Mouse (Mus musculus): ENCODE data around the gene Scamp2. TPM values are rescaled to one million over a fixed set of nuclear protein-coding genes. Genes with fewer than 3 reads are reported as not detected.

Gene Scamp2
- polyA plus RNA-seq, 1 experiment from 2014 or later, result 53.3 TPM

DNA sequence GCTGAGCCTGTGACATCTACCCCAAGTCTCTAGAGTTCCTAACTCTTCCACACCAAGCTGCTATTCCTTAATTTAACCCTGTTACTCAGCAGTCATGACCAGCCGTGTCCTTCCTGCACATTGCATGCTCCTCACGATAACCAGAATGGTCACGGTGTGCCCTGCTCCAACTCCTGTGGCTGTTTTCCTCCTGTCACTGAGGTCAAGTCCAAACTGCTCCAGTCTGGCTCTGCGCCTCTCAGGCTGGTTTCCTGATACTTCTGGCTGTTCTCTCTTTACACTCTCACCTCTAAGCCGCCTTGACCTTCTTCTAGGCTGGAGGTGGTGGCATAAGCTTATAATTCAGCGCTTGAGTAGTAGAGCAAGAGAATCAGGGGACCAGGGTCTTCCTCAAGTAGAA is 7.8 kb downstream of the Scamp2 start:
- H3K4me3 ChIP-seq (ENCODE audit: low read depth, low read length), result no peak overlapping the region
- no peaks in the 10 kb centered on the region for H3K9me3 ChIP-seq (replicated peaks; ENCODE audit: control insufficient read depth, low read length)
- H3K9ac ChIP-seq (ENCODE audit: low read depth, low read length), result no peak overlapping the region
- no peaks in the 10 kb centered on the region for H3K27me3 ChIP-seq (ENCODE audit: control insufficient read depth, insufficient read depth, low read length)
- ATAC-seq (replicated peaks; ENCODE audit: insufficient number of reproducible peaks, low FRiP score, low TSS enrichment), result no peak
- H3K36me3 ChIP-seq (ENCODE audit: control insufficient read depth, insufficient read depth, low read length), result no peaks in the 10 kb centered on the region; the same call in 1 of the 2 replicates
- H3K4me1 ChIP-seq (ENCODE audit: control insufficient read depth, insufficient read depth, low read length), result peaks cover 3% of the 10 kb centered on the region
- WGBS (ENCODE audit: insufficient replicate concordance), result 79% methylated on average over 6 of the region's 6 CpGs
- H3K4me2 ChIP-seq, result no peak overlapping the region
- peak overlapping the region; percentile 31; the same call in 1 of the 2 replicates for H3K27ac ChIP-seq (ENCODE audit: low read depth, low read length)

DNA sequence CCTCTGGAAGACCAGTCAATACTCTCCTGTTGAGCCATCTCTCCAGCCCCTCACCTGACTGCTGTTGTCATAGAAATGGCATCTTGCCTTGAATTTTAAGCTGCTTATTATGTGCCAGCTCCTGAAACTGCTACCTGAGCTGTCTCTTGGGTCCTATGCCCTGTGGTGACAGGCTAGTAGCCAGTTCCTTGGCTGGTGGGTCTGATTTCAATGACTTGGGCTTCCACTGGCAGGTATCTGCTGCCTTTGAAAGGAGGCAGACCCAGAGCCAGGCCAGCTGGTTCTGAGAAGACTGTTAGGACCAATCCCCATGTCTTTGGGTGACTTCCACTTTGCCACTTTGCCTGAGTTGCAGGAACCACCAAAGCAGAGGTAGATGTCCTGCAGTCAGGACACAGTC is 13.7 kb downstream of the Scamp2 start:
- Histone ChIP-seq H3K4me3 (ENCODE audit: low read depth, low read length) (no peak overlapping the region), H3K4me1 (ENCODE audit: control insufficient read depth, insufficient read depth, low read length) (peaks cover 3% of the 10 kb centered on the region; the same call in 1 of the 2 replicates), H3K27ac (ENCODE audit: low read depth, low read length) (no peak overlapping the region), H3K4me2 (no peak overlapping the region), H3K9ac (ENCODE audit: low read depth, low read length) (no peak overlapping the region), H3K36me3 (ENCODE audit: control insufficient read depth, insufficient read depth, low read length) (peaks cover 9% of the 10 kb centered on the region), H3K27me3 (ENCODE audit: control insufficient read depth, insufficient read depth, low read length) (no peaks in the 10 kb centered on the region), H3K9me3 (replicated peaks; ENCODE audit: control insufficient read depth, low read length) (no peaks in the 10 kb centered on the region)
- no peak for ATAC-seq (replicated peaks; ENCODE audit: insufficient number of reproducible peaks, low FRiP score, low TSS enrichment)

DNA sequence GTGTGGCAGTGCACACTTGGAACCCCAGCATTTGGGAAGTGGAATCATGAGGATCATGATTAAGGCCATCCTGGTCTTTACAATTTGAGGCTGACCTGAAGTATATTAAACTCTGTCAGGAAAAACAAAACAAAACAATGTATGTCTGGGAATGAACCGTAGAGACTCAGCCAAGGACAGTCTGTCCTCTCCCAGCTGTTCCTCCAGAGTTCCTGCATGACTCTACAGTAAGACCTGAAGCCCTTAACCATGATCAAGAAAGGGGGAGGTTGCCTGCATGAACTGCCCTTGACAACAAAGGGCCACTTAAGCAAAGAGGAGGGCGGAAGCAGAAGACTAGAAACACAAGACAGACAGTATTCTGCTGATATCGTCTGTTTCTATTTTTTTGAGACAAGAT is 14.8 kb downstream of the Scamp2 start:
- H3K9me3 ChIP-seq (replicated peaks; ENCODE audit: control insufficient read depth, low read length), result no peaks in the 10 kb centered on the region
- no peak overlapping the region for H3K9ac ChIP-seq (ENCODE audit: low read depth, low read length)
- no peak overlapping the region for H3K4me3 ChIP-seq (ENCODE audit: low read depth, low read length)
- no peaks in the 10 kb centered on the region for H3K27me3 ChIP-seq (ENCODE audit: control insufficient read depth, insufficient read depth, low read length)
- 77% methylated on average over 3 of the region's 3 CpGs for WGBS (ENCODE audit: insufficient replicate concordance)
- no peak for ATAC-seq (replicated peaks; ENCODE audit: insufficient number of reproducible peaks, low FRiP score, low TSS enrichment)
- H3K4me2 ChIP-seq, result no peak overlapping the region
- H3K4me1 ChIP-seq (ENCODE audit: control insufficient read depth, insufficient read depth, low read length), result peaks cover 3% of the 10 kb centered on the region; the same call in 1 of the 2 replicates
- no peak overlapping the region for H3K27ac ChIP-seq (ENCODE audit: low read depth, low read length)
- H3K36me3 ChIP-seq (ENCODE audit: control insufficient read depth, insufficient read depth, low read length), result peaks cover 10% of the 10 kb centered on the region

DNA sequence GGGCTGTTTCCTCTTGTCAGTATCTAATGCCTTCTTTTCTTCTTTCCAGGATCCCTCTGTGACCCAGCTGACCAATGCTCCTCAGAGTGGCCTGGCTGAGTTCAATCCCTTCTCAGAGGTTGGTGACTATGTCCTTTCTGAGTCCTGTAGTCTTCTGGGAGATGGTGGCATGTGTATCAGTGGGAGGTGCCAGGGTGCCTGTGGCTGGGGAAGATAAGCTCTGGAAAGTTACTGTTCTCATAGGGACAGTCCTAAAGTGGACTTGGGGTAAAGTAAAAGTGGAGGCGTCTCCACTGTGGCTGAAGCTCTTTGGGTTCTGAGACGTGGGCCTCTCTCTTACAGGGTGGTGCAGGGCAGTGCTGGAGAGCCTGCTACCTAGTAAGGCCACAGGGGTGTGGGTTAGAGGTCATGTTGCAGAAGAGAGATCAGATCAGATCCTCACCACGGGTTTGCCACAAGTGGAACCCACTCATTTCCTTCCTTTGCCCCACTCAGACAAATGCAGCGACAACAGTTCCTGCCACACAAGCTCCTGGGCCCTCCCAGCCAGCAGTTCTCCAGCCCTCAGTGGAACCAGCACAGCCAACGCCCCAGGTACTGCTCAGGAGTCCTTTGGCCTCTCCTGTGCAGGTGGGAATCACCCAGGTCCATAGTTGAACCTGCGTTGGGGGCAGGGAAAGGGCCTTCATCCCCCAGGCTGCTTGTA is 16.6 kb downstream of the Scamp2 start:
- peaks cover 3% of the 10 kb centered on the region; the same call in 1 of the 2 replicates for H3K4me1 ChIP-seq (ENCODE audit: control insufficient read depth, insufficient read depth, low read length)
- ATAC-seq (replicated peaks; ENCODE audit: insufficient number of reproducible peaks, low FRiP score, low TSS enrichment), result no peak
- no peak overlapping the region for H3K4me2 ChIP-seq
- 0 out of 2 replicates have a peak overlapping the region, but pooled peaks have one; percentile 28 for H3K9ac ChIP-seq (ENCODE audit: low read depth, low read length)
- no peak overlapping the region for H3K4me3 ChIP-seq (ENCODE audit: low read depth, low read length)
- peaks cover 13% of the 10 kb centered on the region for H3K36me3 ChIP-seq (ENCODE audit: control insufficient read depth, insufficient read depth, low read length)
- no peaks in the 10 kb centered on the region for H3K27me3 ChIP-seq (ENCODE audit: control insufficient read depth, insufficient read depth, low read length)
- no peak overlapping the region for H3K27ac ChIP-seq (ENCODE audit: low read depth, low read length)
- no peaks in the 10 kb centered on the region for H3K9me3 ChIP-seq (replicated peaks; ENCODE audit: control insufficient read depth, low read length)
- WGBS (ENCODE audit: insufficient replicate concordance), result 75% methylated on average over 6 of the region's 6 CpGs

DNA sequence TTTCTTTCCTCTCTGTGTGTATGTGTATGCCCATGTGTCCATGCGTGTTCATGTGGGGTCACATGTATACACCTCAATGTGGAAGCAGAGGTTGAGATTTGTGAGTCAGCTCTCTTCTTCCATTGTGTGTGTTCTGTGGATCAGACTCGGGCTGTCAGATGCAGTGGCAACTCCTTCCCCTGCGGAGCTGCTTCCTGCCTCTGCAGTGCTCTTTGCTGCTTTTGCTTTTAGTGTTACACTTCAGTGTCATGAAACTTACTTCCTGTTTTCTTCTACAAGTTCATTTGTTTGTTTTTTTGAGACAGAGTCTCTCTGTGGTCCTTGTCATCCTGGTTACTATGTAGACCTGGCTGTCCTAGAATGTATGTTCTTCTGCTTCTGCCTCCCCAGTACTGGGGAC is 24.2 kb downstream of the Scamp2 start:
- no peak for ATAC-seq (replicated peaks; ENCODE audit: insufficient number of reproducible peaks, low FRiP score, low TSS enrichment)
- H3K4me1 ChIP-seq (ENCODE audit: control insufficient read depth, insufficient read depth, low read length), result peaks cover 8% of the 10 kb centered on the region; the same call in 1 of the 2 replicates
- H3K9me3 ChIP-seq (replicated peaks; ENCODE audit: control insufficient read depth, low read length), result no peaks in the 10 kb centered on the region
- no peak overlapping the region for H3K4me2 ChIP-seq
- WGBS (ENCODE audit: insufficient replicate concordance), result 84% methylated on average over 3 of the region's 3 CpGs
- peaks cover 14% of the 10 kb centered on the region for H3K36me3 ChIP-seq (ENCODE audit: control insufficient read depth, insufficient read depth, low read length)
- H3K4me3 ChIP-seq (ENCODE audit: low read depth, low read length), result no peak overlapping the region
- no peaks in the 10 kb centered on the region for H3K27me3 ChIP-seq (ENCODE audit: control insufficient read depth, insufficient read depth, low read length)
- H3K27ac ChIP-seq (ENCODE audit: low read depth, low read length), result no peak overlapping the region
- H3K9ac ChIP-seq (ENCODE audit: low read depth, low read length), result no peak overlapping the region

DNA sequence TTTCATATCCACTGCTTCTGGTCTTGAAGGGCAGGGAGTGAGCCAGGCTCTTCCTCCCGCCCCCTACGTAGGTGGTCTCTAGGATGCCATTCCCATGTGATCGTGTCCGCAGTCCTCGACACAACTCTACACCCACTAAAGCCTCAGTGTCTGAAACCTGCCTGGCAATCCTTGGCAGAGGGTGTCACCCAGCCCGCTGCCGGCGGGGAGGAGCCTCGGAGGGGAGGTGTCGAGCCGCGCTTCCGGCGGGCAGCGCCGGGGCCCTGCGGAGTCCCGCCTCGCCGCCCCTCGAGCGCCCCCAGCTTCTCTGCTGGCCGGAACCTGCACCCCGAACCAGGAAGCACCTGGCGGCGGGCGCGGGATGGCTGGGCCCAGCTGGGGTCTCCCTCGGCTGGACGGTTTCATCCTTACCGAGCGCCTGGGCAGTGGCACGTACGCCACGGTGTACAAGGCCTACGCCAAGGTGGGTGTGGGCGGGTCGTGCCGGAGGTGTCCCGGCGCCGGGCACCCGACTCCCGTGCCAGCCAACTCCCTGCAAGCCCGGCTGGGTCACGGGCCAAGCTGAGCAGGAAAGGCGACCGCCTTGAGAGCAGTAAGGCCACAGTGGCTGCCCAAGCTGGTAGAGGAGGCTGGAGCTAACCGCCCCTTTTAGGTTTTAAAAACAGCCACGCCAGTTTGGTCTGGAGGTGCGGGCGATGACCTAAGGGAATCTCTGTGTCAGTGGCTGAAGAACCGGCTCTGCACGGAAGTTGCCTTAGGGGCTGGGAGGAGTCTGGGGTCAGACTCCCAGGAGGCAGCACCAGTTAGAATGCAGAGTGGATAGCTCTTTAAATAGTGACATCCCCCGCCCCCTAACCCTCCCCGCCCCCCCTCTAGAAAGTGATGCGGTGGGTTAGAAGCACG is 28.7 kb downstream of the Scamp2 start, which contains the start of gene Ulk3:
Gene Ulk3 (plus strand): TSS at position 229 of the 903 bp plus-strand sequence.
- Histone ChIP-seq H3K27ac (ENCODE audit: low read depth, low read length) (peak within 1 kb of the TSS; percentile 70), H3K36me3 (ENCODE audit: control insufficient read depth, insufficient read depth, low read length) (peaks cover 2% of the 10 kb centered on the region), H3K9ac (ENCODE audit: low read depth, low read length) (peak within 1 kb of the TSS; percentile 80), H3K4me2 (peak within 1 kb of the TSS; percentile 74), H3K4me1 (ENCODE audit: control insufficient read depth, insufficient read depth, low read length) (peaks cover 21% of the 10 kb centered on the region; the same call in 1 of the 2 replicates), H3K9me3 (replicated peaks; ENCODE audit: control insufficient read depth, low read length) (no peaks in the 10 kb centered on the region), H3K27me3 (ENCODE audit: control insufficient read depth, insufficient read depth, low read length) (no peaks in the 10 kb centered on the region), H3K4me3 (ENCODE audit: low read depth, low read length) (peak within 1 kb of the TSS; percentile 63)
- WGBS (ENCODE audit: insufficient replicate concordance), result under 1% methylated on average over 57 of the region's 58 CpGs
- peak; percentile 80 for ATAC-seq (replicated peaks; ENCODE audit: insufficient number of reproducible peaks, low FRiP score, low TSS enrichment)

DNA sequence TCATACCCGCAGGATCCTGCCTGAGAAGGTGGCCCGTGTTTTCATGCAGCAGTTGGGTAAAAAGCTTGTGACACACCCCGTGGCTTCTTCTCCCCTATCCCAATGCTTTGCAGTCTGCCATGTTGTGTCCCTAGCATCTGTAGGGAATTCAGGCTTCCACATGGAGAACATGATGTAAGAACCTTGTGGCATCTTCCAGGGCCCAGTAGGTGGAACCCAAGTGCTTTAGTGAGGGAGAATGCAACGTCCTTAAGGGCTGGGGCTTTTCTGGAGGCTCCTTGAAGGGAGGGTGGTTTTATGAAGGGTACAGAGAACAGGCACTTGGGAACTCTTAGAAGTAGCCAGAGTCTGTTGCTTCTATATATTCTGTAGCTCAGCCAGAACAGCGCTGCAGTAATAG is 30.0 kb downstream of the Scamp2 start:
- Histone ChIP-seq H3K9ac (ENCODE audit: low read depth, low read length) (no peak overlapping the region), H3K27ac (ENCODE audit: low read depth, low read length) (no peak overlapping the region), H3K4me2 (peak overlapping the region; percentile 74; the same call in 1 of the 2 replicates), H3K4me3 (ENCODE audit: low read depth, low read length) (no peak overlapping the region; the same call in 1 of the 2 replicates), H3K9me3 (replicated peaks; ENCODE audit: control insufficient read depth, low read length) (no peaks in the 10 kb centered on the region), H3K27me3 (ENCODE audit: control insufficient read depth, insufficient read depth, low read length) (no peaks in the 10 kb centered on the region), H3K36me3 (ENCODE audit: control insufficient read depth, insufficient read depth, low read length) (peaks cover 2% of the 10 kb centered on the region), H3K4me1 (ENCODE audit: control insufficient read depth, insufficient read depth, low read length) (peaks cover 22% of the 10 kb centered on the region; the same call in 1 of the 2 replicates)
- ATAC-seq (replicated peaks; ENCODE audit: insufficient number of reproducible peaks, low FRiP score, low TSS enrichment), result no peak
- 36% methylated on average over 5 of the region's 5 CpGs for WGBS (ENCODE audit: insufficient replicate concordance)

DNA sequence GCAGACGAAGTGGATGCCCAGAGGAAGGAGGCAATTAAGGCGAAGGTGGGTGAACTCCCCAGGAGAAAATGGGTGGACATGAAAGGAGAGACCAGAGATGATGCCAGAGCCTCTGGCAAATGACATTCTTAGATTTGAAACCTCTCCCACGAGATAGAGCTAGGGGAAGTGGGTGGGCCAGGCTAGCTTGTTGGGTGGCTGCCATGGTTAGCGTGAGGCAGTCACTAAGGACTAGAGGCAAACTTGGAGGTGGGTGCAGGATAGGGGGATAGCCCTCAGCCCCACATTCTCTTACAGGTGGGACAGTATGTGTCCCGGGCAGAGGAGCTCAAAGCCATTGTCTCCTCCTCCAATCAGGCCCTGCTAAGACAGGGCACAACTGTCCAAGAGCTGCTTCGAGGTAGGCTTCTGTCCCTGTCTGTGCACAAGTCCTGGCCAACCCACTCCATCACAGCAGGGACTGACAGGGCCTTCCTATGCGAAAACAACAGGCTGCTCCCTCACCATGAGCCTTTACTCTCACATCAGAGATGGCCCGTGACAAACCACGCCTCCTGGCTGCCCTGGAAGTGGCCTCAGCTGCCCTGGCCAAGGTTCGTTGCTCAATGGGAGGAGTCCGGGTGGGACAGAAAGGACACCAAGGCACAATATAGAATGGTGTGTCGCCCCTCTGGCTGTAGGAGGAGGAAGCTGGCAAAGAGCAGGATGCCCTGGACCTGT is 32.9 kb downstream of the Scamp2 start:
- ATAC-seq (replicated peaks; ENCODE audit: insufficient number of reproducible peaks, low FRiP score, low TSS enrichment), result no peak
- peaks cover 2% of the 10 kb centered on the region for H3K36me3 ChIP-seq (ENCODE audit: control insufficient read depth, insufficient read depth, low read length)
- no peaks in the 10 kb centered on the region for H3K9me3 ChIP-seq (replicated peaks; ENCODE audit: control insufficient read depth, low read length)
- no peak overlapping the region for H3K4me3 ChIP-seq (ENCODE audit: low read depth, low read length)
- H3K27ac ChIP-seq (ENCODE audit: low read depth, low read length), result no peak overlapping the region
- no peaks in the 10 kb centered on the region for H3K27me3 ChIP-seq (ENCODE audit: control insufficient read depth, insufficient read depth, low read length)
- H3K9ac ChIP-seq (ENCODE audit: low read depth, low read length), result no peak overlapping the region
- 48% methylated on average over 12 of the region's 12 CpGs for WGBS (ENCODE audit: insufficient replicate concordance)
- H3K4me1 ChIP-seq (ENCODE audit: control insufficient read depth, insufficient read depth, low read length), result peaks cover 29% of the 10 kb centered on the region
- no peak overlapping the region for H3K4me2 ChIP-seq
